11 mouse cellular contexts compared by ENCODE assay signal in genomic region chr16:59598997-59599396, GRCm38 (mm10). TPM values are rescaled to one million over a fixed set of nuclear protein-coding genes. Genes with fewer than 3 reads are reported as not detected.
A peak's percentile ranks its signal among the peaks of the same experiment; 100 is the strongest.
DNase-seq lines count a peak whose midpoint lies in the region; ATAC-seq and TF ChIP-seq lines count a peak whose summit lies in the region.
"Had no signal": no experiment of that assay in that cellular context is flagged by ENCODE, and none has a peak within 500 bp of the region (broad histone marks: within the 10 kb centered on the region; RNA-seq: fewer than 3 reads in every experiment).

No protein-coding gene starts in this region.

- peak overlapping the region; percentile 83; the same call in 1 of the 2 replicates for H3K4me3 ChIP-seq in kidney, postnatal 0 days (replicated peaks; ENCODE audit: low read depth, low read length)
- H3K4me3 ChIP-seq in embryonic facial prominence, embryonic 13.5 days: peak overlapping the region; percentile 78
- H3K4me3 ChIP-seq in hindbrain, embryonic 13.5 days: peak overlapping the region; percentile 80
- H3K4me3 ChIP-seq in myocyte: no peak overlapping the region
- H3K4me3 ChIP-seq: erythroblast, embryonic 14.5 days; liver, embryonic 12.5 days had no signal

- 0 out of 2 replicates have a peak overlapping the region, but pooled peaks have one; percentile 23 for H3K9ac ChIP-seq in kidney, postnatal 0 days (ENCODE audit: low read depth, low read length)
- H3K9ac ChIP-seq in embryonic facial prominence, embryonic 13.5 days: no peak overlapping the region; the same call in 1 of the 2 replicates
- no peak overlapping the region for H3K9ac ChIP-seq in hindbrain, embryonic 13.5 days
- H3K9ac ChIP-seq: liver, embryonic 12.5 days had no signal

- H3K79me2 ChIP-seq in myocyte (ENCODE audit: control insufficient read depth, insufficient read depth): no peaks in the 10 kb centered on the region

- H3K4me1 ChIP-seq in kidney, postnatal 0 days (replicated peaks; ENCODE audit: insufficient read depth, low read length): peaks cover 9% of the 10 kb centered on the region; the same call in 1 of the 2 replicates
- peaks cover 37% of the 10 kb centered on the region for H3K4me1 ChIP-seq in embryonic facial prominence, embryonic 13.5 days
- peaks cover 14% of the 10 kb centered on the region for H3K4me1 ChIP-seq in hindbrain, embryonic 13.5 days (replicated peaks)

- ATAC-seq in kidney, postnatal 0 days (replicated peaks; ENCODE audit: low FRiP score, low read depth): no peak
- ATAC-seq in embryonic facial prominence, embryonic 13.5 days (ENCODE audit: insufficient number of reproducible peaks, insufficient read depth, low FRiP score, low TSS enrichment, low read depth): no peak
- ATAC-seq in hindbrain, embryonic 13.5 days (ENCODE audit: low FRiP score): no peak
- no peak for ATAC-seq in megakaryocyte-erythroid progenitor cell, adult 5-6 weeks (replicated peaks; ENCODE audit: low FRiP score, low TSS enrichment, poor library complexity, severe bottlenecking)
- ATAC-seq: liver, embryonic 12.5 days had no signal

- TF ChIP-seq POLR2A in myocyte (IDR thresholded peaks at IDR 0.05; ENCODE audit: insufficient read length, low read depth): no peak

- TF ChIP-seq CTCF in kidney, postnatal 0 days (IDR thresholded peaks at IDR 0.05; ENCODE audit: low read depth): no peak

- no peaks in the 10 kb centered on the region for H3K36me3 ChIP-seq in kidney, postnatal 0 days (ENCODE audit: insufficient read depth, low read length)
- H3K36me3 ChIP-seq in embryonic facial prominence, embryonic 13.5 days: no peaks in the 10 kb centered on the region
- no peaks in the 10 kb centered on the region for H3K36me3 ChIP-seq in hindbrain, embryonic 13.5 days
- no peaks in the 10 kb centered on the region for H3K36me3 ChIP-seq in myocyte (ENCODE audit: control insufficient read depth, insufficient read depth)
- H3K36me3 ChIP-seq: liver, embryonic 12.5 days had no signal

- H3K4me2 ChIP-seq in kidney, postnatal 0 days (ENCODE audit: low read length): peak overlapping the region; percentile 68
- H3K4me2 ChIP-seq in embryonic facial prominence, embryonic 13.5 days: peak overlapping the region; percentile 67
- H3K4me2 ChIP-seq in hindbrain, embryonic 13.5 days: peak overlapping the region; percentile 81
- peak overlapping the region; percentile 97 for H3K4me2 ChIP-seq in myocyte (ENCODE audit: low read depth)

- no peak for DNase-seq in kidney, postnatal 0 days (ENCODE audit: low spot score)
- DNase-seq in kidney, postnatal 14 days: no peak
- DNase-seq in retina, postnatal 1 day: no peak
- no peak for DNase-seq in kidney, postnatal 4 days
- DNase-seq: thymus, adult 2 months had no signal

- no peaks in the 10 kb centered on the region for H3K9me3 ChIP-seq in kidney, postnatal 0 days (replicated peaks; ENCODE audit: low read length)
- H3K9me3 ChIP-seq in embryonic facial prominence, embryonic 13.5 days: no peaks in the 10 kb centered on the region
- H3K9me3 ChIP-seq in hindbrain, embryonic 13.5 days: no peaks in the 10 kb centered on the region
- H3K9me3 ChIP-seq: liver, embryonic 12.5 days had no signal

- H3K27me3 ChIP-seq in kidney, postnatal 0 days (ENCODE audit: insufficient read depth, low read length): no peaks in the 10 kb centered on the region
- H3K27me3 ChIP-seq in embryonic facial prominence, embryonic 13.5 days: no peaks in the 10 kb centered on the region
- H3K27me3 ChIP-seq in hindbrain, embryonic 13.5 days: no peaks in the 10 kb centered on the region; the same call in 1 of the 2 replicates
- H3K27me3 ChIP-seq in myocyte (ENCODE audit: control insufficient read depth, insufficient read depth, insufficient read length): no peaks in the 10 kb centered on the region

- H3K27ac ChIP-seq in kidney, postnatal 0 days: no peak overlapping the region
- H3K27ac ChIP-seq in embryonic facial prominence, embryonic 13.5 days: peak overlapping the region; percentile 51
- peak overlapping the region; percentile 50; the same call in 1 of the 2 replicates for H3K27ac ChIP-seq in hindbrain, embryonic 13.5 days
- H3K27ac ChIP-seq: liver, embryonic 12.5 days had no signal

- WGBS in kidney, postnatal 0 days: 35% methylated on average over 4 of the region's 4 CpGs
- WGBS in embryonic facial prominence, embryonic 13.5 days: 11% methylated on average over 4 of the region's 4 CpGs
- 34% methylated on average over 4 of the region's 4 CpGs for WGBS in hindbrain, embryonic 13.5 days

- H3ac ChIP-seq in myocyte (ENCODE audit: control insufficient read depth, insufficient read length): no peak overlapping the region

TF ChIP-seq in myocyte, 11 proteins besides CTCF, POLR2A, EP300 and RAD21:
- TF ChIP-seq MYOG (IDR thresholded peaks at IDR 0.05; ENCODE audit: control insufficient read depth in 1 of 3, insufficient read depth in 1 of 3, insufficient read length in 2 of 3, low read depth in 2 of 3) (no peak), POLR2AphosphoS2 (IDR thresholded peaks at IDR 0.05; ENCODE audit: insufficient read length, low read depth) (no peak), REST (IDR thresholded peaks at IDR 0.05; ENCODE audit: insufficient read depth, insufficient read length) (no peak), TCF3 (IDR thresholded peaks at IDR 0.05; ENCODE audit: insufficient read length, low read depth) (no peak), CEBPB (IDR thresholded peaks at IDR 0.05; ENCODE audit: insufficient read depth, poor library complexity, severe bottlenecking) (no peak), MYOD1 (IDR thresholded peaks at IDR 0.05; ENCODE audit: control insufficient read depth in 1 of 3, insufficient read length in 2 of 3, low read depth in 2 of 3) (no peak), USF1 (IDR thresholded peaks at IDR 0.05; ENCODE audit: low read depth) (no peak), SRF (IDR thresholded peaks at IDR 0.05; ENCODE audit: control insufficient read depth, insufficient read length, low read depth) (no peak), MAX (IDR thresholded peaks at IDR 0.05; ENCODE audit: low read depth) (no peak), E2F4 (IDR thresholded peaks at IDR 0.05; ENCODE audit: insufficient read depth) (no peak), TCF12 (IDR thresholded peaks at IDR 0.05; ENCODE audit: insufficient read depth, poor library complexity, severe bottlenecking) (no peak)

RNA-seq across cellular contexts. Expression of gene Crybg3, which starts 1.8 kb away (rescaled TPM):
- polyA plus RNA-seq in kidney, postnatal 0 days (2015; fragmentation: Nextera tagmentation; extraction: Ambion mirVana): 4.2 and 5.4 TPM in 2 replicates
- polyA plus RNA-seq in embryonic facial prominence, embryonic 13.5 days (2015; fragmentation: Nextera tagmentation; extraction: Ambion mirVana): 9.8 and 10.7 TPM in 2 replicates
- polyA plus RNA-seq in hindbrain, embryonic 13.5 days (2015; fragmentation: Nextera tagmentation; extraction: Ambion mirVana): 3.0 and 4.1 TPM in 2 replicates
- polyA plus RNA-seq in myocyte (2012; fragmentation: generic; extraction: Trizol): 1.0 TPM
- 1.1 TPM in 1 of 2 replicates, not detected in the other for total RNA-seq in megakaryocyte-erythroid progenitor cell, adult 5-6 weeks (2014; fragmentation: Nextera tagmentation)
- total RNA-seq in megakaryocyte-erythroid progenitor cell, adult 5-6 weeks (2017): 1.2 and 3.9 TPM in 2 replicates
- polyA plus RNA-seq: erythroblast, embryonic 14.5 days had no signal

RNA-seq across cellular contexts. Expression of gene Arl6, which starts 40.2 kb away (rescaled TPM):
- polyA plus RNA-seq in kidney, postnatal 0 days (2015; fragmentation: Nextera tagmentation; extraction: Ambion mirVana): 46.4 and 46.6 TPM in 2 replicates
- polyA plus RNA-seq in embryonic facial prominence, embryonic 13.5 days (2015; fragmentation: Nextera tagmentation; extraction: Ambion mirVana): 28.3 and 37.6 TPM in 2 replicates
- polyA plus RNA-seq in hindbrain, embryonic 13.5 days (2015; fragmentation: Nextera tagmentation; extraction: Ambion mirVana): 48.8 and 51.5 TPM in 2 replicates
- polyA plus RNA-seq in myocyte (2012; fragmentation: generic; extraction: Trizol): 6.4 TPM
- 2.9 and 4.4 TPM in 2 replicates for total RNA-seq in megakaryocyte-erythroid progenitor cell, adult 5-6 weeks (2014; fragmentation: Nextera tagmentation)
- total RNA-seq in megakaryocyte-erythroid progenitor cell, adult 5-6 weeks (2017): 9.3 and 13.8 TPM in 2 replicates
